Mouse (Mus musculus): ENCODE data around the gene Foxp4. TPM values are rescaled to one million over a fixed set of nuclear protein-coding genes. Genes with fewer than 3 reads are reported as not detected.

The Foxp4 gene
- total and polyA plus RNA-seq, 3 experiments: 7.1 to 50.5 TPM; not detected in 1

DNA sequence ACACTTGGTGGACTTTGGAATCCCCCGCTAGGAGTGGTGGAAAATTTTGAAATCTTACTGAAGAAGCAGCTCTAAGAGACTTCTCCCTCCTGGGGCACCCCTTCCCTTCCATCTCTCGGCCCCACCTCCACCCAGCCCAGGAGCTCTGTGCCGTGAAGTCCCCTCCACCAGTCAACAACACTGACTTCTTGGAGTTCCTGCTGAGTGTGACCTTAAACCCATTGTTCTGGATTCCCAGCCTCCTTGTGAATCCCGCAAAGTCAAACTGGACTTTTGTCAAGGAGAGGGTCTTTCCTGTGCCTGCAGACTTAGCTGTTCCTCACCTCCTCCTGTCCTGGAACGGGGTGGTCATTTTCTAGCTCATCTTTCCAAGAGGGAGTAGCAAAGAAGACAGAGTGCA is 28.8 kb upstream of the Foxp4 start:
- no peak overlapping the region for H3K9ac ChIP-seq (ENCODE audit: control insufficient read depth, low read depth, low read length, poor library complexity, severe bottlenecking)
- no peak overlapping the region for H3K27ac ChIP-seq (ENCODE audit: control insufficient read depth, low read depth, low read length)
- DNase-seq (ENCODE audit: low read depth, low spot score): no peak
- H3K27me3 ChIP-seq (ENCODE audit: control insufficient read depth in 1 of 2, insufficient read depth in 2 of 2, low read length in 2 of 2): 0 out of 4 replicates have a peak, but pooled peaks cover 0 to 3% of the 10 kb centered on the region in 2 experiments
- TF ChIP-seq NELFE (IDR thresholded peaks at IDR 0.05; ENCODE audit: low read depth, low read length) (no peak), USF2 (IDR thresholded peaks at IDR 0.05; ENCODE audit: borderline replicate concordance in 1 of 2, insufficient read depth in 1 of 2, low read depth in 1 of 2, low read length in 2 of 2) (no peak), ELF1 (IDR thresholded peaks at IDR 0.05; ENCODE audit: low read depth, low read length) (no peak), BHLHE40 (IDR thresholded peaks at IDR 0.05; ENCODE audit: borderline replicate concordance, low read depth, low read length) (no peak), ETS1 (IDR thresholded peaks at IDR 0.05; ENCODE audit: low read depth, low read length) (no peak), MYC (IDR thresholded peaks at IDR 0.05; ENCODE audit: low read depth, low read length) (no peak), NRF1 (IDR thresholded peaks at IDR 0.05; ENCODE audit: insufficient read depth, low read depth, low read length, poor library complexity, severe bottlenecking) (no peak), MAFK (IDR thresholded peaks at IDR 0.05; ENCODE audit: borderline replicate concordance, low read depth, low read length) (no peak), GATA1 (IDR thresholded peaks at IDR 0.05; ENCODE audit: low read depth, low read length) (no peak)
- no peaks in the 10 kb centered on the region for H3K4me1 ChIP-seq (ENCODE audit: control insufficient read depth in 1 of 2, insufficient read depth in 2 of 2, low read length in 2 of 2)
- no peaks in the 10 kb centered on the region for H3K9me3 ChIP-seq (replicated peaks; ENCODE audit: insufficient read depth, low read length)
- no peak overlapping the region for H3K4me3 ChIP-seq (ENCODE audit: control insufficient read depth in 1 of 2, insufficient read depth in 1 of 2, low read depth in 2 of 2, low read length in 2 of 2)
- no peaks in the 10 kb centered on the region for H3K36me3 ChIP-seq (ENCODE audit: control insufficient read depth in 1 of 2, insufficient read depth in 2 of 2, low read length in 2 of 2)
- no peaks in the 10 kb centered on the region for H3K79me2 ChIP-seq (ENCODE audit: control insufficient read depth, insufficient read depth, low read length, poor library complexity)

GRCm38 (mm10) chr17:47952368-47953081 is 28.1 kb upstream of the Foxp4 start:
- no peak for DNase-seq (ENCODE audit: low read depth, low spot score)
- H3K9me3 ChIP-seq (replicated peaks; ENCODE audit: insufficient read depth, low read length): no peaks in the 10 kb centered on the region
- no peak overlapping the region for H3K27ac ChIP-seq (ENCODE audit: control insufficient read depth, low read depth, low read length)
- 0 out of 4 replicates have a peak, but pooled peaks cover 0 to 3% of the 10 kb centered on the region in 2 experiments for H3K27me3 ChIP-seq (ENCODE audit: control insufficient read depth in 1 of 2, insufficient read depth in 2 of 2, low read length in 2 of 2)
- no peaks in the 10 kb centered on the region for H3K79me2 ChIP-seq (ENCODE audit: control insufficient read depth, insufficient read depth, low read length, poor library complexity)
- no peak for TF ChIP-seq KAT2A (conservative IDR thresholded peaks at IDR 0.05; ENCODE audit: low read depth, low read length)
- TF ChIP-seq ZC3H11A (IDR thresholded peaks at IDR 0.05; ENCODE audit: low read depth, low read length): no peak
- TF ChIP-seq MYB (IDR thresholded peaks at IDR 0.05; ENCODE audit: low read depth, low read length): no peak
- TF ChIP-seq GABPA (IDR thresholded peaks at IDR 0.05; ENCODE audit: low read depth, low read length): no peak
- no peak for TF ChIP-seq USF1 (IDR thresholded peaks at IDR 0.05; ENCODE audit: low read depth, low read length)
- H3K9ac ChIP-seq (ENCODE audit: control insufficient read depth, low read depth, low read length, poor library complexity, severe bottlenecking): no peak overlapping the region
- no peaks in the 10 kb centered on the region for H3K4me1 ChIP-seq (ENCODE audit: control insufficient read depth in 1 of 2, insufficient read depth in 2 of 2, low read length in 2 of 2)
- no peak overlapping the region for H3K4me3 ChIP-seq (ENCODE audit: control insufficient read depth in 1 of 2, insufficient read depth in 1 of 2, low read depth in 2 of 2, low read length in 2 of 2)
- no peaks in the 10 kb centered on the region for H3K36me3 ChIP-seq (ENCODE audit: control insufficient read depth in 1 of 2, insufficient read depth in 2 of 2, low read length in 2 of 2)
